Mouse (Mus musculus) c-Kit-positive CD71-negative TER-119-negative erythroid progenitor cells, embryonic 14.5 days (primary cell): Measurements from ENCODE around the gene Gemin5.
A peak's percentile ranks its signal among the peaks of the same experiment; 100 is the strongest.
"Not testable (repeated sequence)": the region's sequence is repeated elsewhere in the genome, so short reads cannot be mapped to it uniquely, and the experiment has no call there.

Experiments
- DNase-seq: peaks from one replicate; pipeline ENCODE4 v3.0.0-alpha.2; 2013; ENCODE audit warnings: low read depth

Gene Gemin5

DNA sequence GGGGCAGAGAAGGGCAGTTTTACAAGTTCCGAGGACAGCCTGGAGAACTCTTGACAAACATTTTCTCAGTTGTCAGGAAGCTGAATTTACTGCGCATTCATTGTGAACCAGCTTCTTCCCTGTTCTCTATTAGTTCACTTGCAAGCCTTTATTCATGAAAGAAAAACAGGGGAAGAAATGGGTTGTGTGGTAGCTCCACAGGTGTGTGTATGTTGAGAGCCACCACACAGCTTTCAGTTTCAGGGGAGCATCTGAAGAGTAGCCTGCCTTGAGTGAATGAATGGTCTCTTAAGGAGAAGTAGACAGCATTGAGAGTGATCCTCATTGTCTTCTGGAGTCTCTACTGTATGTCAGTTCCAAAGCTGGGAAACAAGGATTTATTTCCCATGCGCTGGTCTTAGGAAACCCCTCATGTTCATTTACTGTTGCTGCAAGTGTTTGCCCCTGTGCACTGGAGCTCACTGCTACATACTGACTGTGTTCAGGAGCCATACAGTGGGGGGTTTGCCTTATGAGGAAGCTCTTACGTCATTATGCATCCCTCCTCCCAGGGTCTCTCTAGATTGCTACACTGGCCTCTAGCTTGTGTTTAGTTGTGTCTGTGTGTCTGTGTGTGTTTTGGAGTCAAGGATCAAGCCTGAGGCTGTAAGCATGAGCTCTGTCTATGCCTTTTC, 60.5 kb downstream of the Gemin5 start:
- no peak for DNase-seq

DNA sequence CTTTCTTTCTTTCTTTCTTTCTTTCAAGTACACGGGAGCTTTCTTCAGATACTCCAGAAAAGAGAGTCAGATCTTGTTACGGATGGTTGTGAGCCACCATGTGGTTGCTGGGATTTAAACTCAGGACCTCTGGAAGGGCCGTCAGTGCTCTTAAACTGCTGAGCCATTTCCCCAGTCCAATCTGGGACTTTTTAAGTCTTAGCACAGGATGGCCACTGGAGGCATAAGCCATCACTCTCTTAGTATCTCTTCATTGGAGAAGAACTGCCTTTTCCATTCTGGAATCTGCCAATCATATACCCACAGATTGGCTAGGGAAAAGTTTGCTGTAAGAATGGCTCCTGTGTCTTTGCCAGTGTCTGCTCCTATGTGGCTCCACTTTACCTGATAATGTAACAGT, 61.3 kb downstream of the Gemin5 start:
- no peak for DNase-seq

DNA sequence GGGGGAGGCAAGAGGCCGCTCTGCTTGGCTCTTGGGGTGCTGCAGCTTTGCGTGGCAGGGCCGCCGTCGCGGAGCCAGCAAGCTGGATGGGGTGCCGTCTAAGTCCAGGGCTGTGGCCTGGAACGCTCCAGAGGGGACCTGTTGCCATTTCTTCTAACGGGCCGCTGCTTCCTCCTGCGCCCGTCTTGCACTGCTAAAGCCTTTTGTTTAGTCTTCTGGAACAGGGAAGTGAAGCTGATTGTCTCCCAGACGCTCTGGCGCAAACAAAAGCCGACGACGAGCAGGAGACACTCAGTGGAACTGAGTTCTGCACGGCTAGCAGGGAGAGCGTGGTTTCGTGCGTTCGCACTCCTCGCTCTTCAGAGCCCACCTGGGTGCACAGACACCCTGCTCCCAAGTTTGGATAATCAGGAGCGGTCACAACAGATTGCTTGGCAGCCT, 64.0 kb downstream of the Gemin5 start:
- no peak for DNase-seq

DNA sequence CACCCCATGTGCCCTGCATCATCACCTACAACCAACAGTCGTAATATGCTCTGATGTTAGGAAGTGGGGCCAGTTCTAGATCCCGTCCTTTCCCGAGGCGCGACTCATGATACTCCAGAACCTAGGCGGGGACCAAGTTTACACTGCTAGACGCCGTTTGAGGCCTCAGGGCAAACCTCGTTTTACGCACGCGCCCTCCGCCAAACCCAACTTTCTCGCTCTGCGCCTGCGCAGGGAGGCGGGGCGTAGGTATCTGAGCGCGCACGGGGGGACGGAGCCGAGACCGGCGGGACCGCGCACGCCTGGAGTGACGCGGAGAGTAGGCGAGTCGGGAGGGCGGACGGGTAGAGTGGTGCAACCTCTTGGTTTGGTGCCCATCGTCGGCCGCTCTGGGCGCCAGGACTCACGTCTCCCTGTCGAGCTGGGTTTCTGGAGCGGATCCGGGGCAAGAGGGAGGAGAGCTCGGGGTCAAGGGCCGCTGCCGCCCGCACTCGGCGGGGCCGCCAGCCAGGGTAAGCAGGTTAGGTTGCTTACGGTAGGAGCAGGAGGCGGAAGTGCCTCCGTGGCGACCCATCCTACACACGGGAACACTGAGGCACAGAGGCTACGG, 64.5 kb downstream of the Gemin5 start, which contains the start of gene Cnot8:
Gene Cnot8, plus strand, starts transcription at position 457 of the 610 bp plus-strand sequence.
- DNase-seq, result peak; percentile 97

DNA sequence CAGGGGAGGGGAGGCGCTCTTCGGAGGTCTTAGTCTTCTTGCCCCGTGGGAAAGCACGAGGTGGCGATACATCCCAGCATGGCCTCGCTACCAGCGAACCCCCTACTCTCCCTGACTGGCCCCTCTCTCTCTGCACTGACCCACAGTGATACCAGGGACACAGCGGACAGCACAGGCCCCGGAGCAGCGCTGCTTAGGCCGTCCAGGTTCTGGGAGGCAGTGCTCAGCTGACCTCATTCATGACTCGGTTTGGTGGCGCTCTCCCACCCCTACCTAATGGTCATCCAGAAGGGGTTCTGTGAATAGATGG, 65.0 kb downstream of the Gemin5 start:
- DNase-seq, result no peak

DNA sequence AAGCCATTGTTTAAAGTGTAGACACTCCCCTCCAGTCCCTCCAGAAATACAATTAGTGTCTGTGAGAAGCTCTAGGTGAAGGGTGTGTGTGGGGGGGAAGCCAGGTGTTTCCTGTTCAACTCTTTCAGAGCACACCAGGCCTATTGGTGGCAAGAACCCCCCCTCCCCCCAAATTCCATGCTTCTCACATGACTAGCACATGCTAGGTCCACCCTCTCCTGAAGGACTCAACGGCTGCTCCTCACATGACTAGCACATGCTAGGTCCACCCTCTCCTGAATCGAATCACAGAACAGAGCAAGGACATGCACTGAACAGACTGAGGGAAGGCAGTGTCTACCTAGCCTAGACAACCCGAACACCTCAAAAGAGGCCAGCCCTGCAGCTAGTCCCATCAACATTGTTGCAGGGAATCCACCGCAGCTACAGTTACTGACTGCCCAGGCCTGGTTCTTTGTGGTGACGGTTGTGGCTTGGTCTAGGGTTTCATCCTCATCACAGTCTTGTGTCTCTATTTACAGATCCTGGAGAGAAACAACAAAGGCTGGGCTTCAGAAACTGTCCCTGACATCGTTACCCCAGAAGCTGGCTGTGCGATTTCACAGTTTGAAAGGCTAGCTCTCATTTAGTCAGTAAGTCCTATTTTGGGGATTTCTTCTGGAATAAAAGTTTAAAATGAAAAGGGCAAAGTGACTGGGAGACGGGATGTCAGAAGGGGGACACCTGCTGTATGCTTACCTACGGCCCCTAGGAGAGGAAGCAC, 65.6 kb downstream of the Gemin5 start:
- DNase-seq, result no peak

DNA sequence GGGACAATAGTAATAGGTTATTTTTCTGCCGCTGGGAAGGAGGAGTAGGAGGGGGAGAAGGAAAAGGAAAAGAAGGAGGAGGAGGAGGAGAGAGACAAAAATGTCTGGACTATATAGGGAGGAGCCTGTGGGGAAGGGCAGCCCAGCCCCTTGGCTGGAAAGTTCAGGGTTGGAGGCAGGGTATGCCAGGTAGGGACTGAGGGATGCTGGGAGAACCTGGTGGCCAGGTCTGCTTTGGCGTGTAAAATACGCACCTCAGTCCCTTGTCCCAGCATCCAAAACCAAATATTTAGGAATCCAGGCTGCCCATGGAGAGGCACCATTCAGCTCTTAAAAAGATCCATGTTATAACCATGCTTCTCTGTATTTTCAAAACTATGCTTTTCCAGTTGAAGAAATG, 66.2 kb downstream of the Gemin5 start:
- no peak for DNase-seq

DNA sequence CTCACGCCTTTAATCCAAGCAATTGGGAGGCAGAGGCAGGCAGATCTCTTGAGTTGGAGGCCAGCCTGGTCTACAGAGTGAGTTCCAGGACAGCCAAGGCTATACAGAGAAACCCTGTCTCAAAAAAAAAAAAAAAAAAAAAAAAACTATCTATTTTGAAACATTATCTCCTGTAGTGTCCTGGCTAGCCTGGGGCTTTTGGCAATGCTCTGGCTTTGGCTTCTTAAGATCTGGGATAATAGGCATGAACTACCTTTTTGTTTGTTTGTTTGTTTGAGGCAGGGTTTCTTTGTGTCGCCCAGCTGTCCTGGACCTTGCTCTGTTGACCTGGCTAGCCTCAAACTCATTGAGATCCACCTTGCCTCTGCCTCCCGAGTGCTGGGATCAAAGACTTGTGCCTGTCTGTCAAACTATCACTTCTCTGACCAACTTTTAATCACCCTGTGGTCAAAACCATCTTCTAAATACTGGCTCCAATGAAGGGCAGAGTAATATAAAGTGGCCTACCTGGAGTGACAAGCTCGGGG, 67.1 kb downstream of the Gemin5 start:
- no peak for DNase-seq

DNA sequence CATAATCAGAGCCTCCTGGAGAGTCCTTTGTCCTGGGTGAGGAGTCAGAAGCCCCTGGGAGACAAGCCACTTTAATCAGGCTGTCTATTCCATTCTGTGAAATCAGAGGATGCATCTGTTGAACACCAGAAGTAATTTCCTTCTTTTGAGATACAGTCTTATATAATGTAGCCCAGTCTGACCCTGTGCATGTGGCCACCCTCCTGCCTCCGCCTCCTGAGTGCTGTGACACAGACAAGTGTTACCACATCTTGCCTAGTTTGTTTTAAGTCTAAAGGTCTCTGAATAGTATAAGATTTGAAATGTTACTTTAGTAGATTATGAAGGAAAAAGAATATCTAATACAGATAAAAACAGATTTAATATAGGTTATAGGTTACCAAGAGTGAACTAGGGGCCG, 68.3 kb downstream of the Gemin5 start:
- no peak for DNase-seq

DNA sequence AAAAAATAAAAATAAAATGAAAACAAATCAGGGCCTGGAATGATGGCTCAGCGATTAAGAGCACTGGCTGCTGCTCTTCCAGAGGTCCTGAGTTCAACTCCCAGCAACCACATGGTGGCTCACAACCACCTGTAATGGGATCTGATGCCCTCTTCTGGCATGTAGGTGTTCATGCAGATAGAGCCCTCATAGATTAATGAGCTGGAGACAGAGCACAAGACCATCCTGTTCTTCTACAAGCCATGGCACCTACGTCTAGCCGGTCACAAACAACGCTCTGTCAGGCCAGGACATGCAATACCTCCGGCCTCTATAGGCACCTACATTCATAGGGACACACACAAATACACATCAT, 70.0 kb downstream of the Gemin5 start:
- DNase-seq, result not testable (repeated sequence)

DNA sequence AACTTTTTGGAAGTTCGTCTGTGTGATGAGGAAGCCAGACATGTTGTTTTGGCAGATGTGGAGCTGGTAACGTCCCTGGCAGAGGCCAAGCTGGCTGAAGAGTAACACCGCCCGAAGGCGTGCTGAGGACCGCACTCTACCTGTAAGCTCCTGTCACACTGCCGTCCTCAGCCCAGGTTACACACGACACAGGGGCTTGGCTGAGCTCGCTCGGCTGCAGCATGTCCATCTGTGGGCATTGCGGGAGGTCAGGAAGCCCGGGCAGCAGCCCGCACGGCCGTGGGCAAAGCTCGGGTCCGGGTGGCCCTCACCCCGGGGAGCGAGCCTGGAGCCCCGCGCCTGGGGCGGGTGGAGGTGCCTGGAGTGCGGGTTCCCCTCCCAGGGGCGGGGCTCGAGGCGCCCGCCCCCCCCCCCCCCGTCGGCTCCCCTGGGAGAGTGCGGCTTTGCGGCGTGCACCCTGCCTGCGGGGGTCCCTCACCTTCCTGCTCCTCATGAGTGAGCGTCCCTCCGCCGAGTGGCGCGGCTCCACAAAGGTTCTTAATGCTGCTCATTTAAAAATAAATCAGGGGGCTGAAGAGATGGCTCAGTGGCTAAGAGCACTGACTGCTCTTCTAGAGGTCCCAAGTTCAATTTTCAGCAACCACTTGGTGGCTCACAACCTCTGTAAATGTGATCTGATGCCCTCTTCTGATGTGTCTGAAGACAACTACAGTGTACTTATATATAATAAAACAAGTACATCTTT, 70.5 kb downstream of the Gemin5 start:
- no peak for DNase-seq

DNA sequence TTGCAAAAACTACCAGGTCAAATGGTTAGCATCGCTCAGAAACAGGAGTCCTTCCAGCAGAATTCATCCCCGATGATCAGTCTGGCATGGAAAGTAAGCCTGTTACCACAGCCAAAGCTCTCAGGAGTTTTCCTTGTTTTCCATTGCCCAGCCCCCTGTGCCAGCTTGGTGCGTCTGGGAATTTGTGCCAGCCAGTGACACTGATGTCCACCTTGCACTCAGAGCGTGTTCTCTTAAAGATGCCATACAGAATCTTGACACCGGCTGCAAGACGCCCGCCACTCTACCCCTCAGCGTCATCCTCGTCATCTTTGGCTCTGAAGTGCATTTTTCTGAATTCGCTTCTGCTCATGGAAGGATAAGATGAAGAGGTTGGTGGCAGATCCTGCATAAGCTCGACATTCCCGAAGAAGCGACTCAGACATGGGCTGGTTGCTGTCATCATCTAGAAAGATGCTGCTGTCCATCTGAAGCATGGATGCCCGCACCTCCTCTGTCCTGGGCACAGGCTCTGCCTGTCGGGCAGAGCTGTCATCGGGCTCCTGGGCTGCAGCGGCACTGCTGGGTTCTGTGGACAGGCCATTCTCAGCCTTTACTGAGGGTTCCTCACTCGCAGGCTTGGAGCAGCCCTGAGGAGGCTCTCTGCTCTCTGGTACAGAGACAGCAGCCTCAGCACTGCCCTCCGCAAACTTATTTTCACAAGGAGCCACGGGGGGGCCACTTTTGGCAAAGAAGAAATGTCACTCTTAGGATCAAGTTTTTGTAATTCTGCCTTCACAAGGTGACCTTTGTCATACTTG, 71.3 kb downstream of the Gemin5 start:
- DNase-seq, result no peak

DNA sequence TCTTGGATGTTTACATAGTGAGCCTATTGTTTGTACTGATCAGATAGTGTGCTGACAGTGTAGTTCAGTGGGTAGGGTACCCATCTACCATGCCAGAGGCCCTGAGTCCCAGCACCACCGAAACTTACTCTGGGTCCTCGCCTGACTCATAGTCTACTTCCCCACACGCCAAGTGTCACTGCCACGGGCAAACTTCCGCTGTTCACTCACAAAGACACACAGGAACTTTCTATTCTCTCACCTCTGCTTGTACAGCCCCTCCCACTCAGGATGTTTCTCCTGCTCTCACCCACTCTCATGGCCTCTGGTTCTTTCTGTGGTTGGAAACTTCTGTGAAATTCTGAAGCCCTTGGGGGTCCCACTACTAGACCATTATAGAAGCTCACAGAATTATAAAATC, 72.2 kb downstream of the Gemin5 start:
- no peak for DNase-seq

DNA sequence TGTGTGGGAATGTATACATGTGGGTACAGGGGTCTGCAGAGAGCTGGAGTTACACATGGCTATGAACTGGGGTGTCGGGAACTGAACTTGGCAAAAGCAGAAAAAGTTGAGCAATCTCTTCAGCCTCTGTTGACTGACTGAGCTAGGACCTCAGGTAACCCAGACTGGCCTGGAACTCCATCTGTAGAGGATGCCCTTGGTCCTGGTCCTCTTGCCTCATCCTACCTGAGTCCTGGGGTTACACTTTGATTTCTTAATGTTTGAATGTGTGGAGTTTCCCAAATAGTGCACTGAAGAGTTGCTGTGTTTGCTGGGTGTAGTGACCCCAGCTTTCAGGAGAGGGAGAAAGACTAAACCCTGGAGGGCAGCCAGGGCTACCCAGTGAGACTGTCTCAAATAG, 72.8 kb downstream of the Gemin5 start:
- no peak for DNase-seq

DNA sequence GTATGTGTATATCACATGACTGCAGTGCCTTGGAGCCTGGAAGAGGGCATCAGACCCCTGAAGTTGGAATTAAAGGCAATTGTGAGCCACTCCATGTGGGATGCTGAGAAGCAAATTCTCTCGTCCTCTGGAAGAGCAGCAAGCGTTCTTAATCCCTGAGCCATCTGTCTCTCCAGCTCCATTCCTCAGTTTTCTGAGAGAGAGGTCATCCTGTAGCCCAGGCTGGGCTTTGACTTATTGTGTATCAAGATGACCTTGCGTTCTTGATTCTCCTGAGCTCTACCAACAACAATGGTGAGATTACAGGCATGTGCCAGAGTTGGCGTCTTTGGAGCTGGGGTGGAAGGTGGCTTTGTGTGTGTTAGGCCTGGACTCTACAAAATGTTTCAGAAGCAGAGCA, 73.6 kb downstream of the Gemin5 start:
- DNase-seq, result no peak

DNA sequence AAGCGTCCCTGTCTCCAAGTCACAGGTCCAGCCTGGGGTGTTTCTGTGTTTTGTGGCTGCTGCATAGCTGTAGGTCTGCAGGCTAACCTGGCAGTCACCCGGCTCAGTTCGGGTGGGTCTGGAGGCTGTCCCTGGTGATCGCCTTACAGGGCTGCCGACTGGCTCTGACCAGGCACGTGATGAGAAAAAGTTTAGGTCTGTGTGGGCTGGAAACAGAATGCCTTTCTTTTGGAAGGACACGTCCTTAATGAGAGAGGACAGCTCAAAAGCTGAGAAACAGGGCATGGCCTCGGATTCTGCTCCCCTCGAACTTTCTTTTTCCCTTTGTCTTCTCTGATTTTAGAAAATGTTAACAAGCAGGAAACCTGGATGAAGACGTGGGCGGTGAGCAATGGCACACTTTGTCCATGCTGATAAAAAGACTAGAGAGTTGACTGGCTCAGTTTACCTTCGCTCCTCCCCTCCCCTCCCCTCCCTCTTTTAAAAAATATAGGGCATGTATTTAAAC, 75.3 kb downstream of the Gemin5 start, which contains the start of gene Gm12248:
Gene Gm12248, minus strand, starts transcription at position 114 of the 508 bp plus-strand sequence.
- no peak for DNase-seq

DNA sequence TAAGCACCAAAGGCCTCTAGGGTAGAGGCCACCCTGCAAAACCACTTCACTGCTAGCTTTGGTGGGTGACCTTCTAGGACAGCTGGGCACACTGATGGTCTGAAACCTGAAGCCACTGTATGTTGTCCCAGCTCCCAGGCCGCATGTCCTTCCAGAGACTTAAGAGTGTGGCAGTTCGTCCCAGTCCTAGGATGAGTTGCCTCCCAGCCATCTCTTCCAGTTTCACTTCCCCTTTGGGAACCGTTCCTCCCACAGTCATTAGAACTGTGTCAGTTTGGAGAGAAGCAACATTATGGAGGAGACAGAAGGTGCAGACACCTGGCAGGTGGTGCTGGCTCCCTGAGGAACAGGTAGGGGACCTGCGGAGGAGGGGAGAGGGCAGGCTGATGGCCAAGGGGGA, 75.8 kb downstream of the Gemin5 start:
- DNase-seq, result no peak

DNA sequence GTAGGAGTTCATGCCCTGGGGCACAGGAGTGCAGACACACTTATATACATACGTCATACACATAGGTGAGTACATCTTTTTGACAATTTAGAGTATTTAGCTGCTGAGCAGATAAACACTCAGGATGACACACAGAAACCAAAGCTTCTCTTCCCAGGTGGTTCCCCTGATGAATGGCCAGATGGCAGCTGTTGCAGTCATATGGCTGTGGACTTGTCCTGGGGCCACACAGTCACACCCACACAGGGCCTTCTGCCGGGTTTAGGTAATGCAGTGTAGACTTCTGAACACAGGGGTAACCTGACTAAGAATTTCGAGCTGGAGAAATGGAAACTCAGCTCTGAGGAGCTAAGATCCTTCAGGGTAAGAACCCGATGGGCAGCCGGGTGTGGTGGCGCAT, 86.6 kb downstream of the Gemin5 start:
- no peak for DNase-seq

DNA sequence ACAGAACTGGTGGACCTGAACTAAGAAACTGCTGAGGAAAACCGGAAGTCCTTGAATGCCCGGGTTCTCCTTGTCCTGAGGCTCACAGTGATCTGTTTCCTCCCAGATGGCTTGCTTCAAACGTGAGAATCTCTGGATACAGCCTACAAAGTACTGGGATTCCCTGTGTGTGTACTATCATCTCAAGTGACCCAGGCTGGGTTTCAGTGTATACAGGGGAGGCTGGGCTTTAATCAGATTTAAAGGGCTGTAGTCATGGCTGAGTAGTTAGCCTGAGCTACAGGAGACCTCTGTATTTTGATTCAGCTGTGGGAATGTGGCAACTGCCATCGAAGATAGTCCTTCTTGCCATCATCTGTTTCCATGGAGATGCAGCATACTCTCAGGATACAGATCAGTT, 91.1 kb downstream of the Gemin5 start:
- DNase-seq, result no peak

DNA sequence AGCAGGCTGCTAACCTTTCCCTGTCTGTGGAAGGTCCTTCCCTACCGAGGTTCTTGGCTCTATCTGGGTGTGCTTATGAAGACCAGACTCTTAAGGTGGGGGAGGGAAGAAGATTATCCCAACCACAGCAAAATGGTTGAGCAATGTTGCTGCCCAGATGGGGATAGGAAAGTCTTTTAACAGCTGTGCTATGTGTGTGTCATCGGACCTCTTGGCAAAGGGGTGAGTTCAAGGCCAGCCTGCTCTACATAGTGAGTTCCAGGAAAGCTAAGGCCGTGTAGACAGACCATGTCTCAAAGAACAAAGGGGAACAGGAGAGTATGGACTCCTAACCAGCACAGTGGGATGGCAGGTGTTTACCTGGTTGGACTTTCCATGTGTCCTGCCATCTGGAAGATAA, 95.4 kb downstream of the Gemin5 start:
- no peak for DNase-seq
